Mouse (Mus musculus): ENCODE data around the gene Bcl9l.

Gene Bcl9l

DNA sequence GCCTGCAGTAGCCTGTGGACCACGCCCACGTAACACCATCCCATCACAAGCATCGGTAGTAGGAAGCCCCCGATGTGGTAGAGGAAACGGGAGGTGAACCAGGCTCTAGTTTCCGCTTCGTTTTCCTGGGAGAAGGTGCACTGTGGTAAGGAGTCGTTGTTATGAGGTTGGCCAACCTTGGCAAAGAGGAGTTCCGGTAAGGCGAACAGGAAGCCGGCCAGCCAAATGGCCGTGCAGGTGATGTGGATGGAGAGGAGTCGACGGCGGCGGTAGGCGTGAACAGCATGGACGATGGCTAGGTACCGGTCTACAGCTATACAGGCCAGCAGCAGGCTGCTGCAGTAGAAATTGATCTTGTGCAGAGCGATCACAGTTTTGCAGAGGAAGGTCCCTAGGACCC is 31.0 kb downstream of the Bcl9l start:
- DNase-seq, result no peak

DNA sequence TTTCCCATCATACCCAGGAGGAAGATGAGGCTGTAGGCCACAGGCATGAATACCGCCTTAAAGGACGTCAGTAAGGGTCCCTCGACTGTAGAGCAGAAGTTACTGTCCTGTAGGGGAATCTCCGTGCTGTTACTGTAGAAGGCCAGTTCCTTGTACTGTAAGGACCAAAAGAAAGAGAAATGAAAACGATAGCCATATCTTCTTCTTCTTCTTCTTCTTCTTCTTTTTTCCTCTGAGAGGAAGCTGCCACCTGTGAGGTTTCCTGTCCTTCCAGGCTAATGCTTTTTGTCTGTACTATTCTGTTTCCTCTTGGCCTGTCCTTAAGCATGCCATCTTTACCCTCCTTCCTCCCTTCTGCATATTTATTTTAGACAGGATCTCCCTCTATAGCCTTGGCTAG is 31.5 kb downstream of the Bcl9l start:
- no peak for DNase-seq

DNA sequence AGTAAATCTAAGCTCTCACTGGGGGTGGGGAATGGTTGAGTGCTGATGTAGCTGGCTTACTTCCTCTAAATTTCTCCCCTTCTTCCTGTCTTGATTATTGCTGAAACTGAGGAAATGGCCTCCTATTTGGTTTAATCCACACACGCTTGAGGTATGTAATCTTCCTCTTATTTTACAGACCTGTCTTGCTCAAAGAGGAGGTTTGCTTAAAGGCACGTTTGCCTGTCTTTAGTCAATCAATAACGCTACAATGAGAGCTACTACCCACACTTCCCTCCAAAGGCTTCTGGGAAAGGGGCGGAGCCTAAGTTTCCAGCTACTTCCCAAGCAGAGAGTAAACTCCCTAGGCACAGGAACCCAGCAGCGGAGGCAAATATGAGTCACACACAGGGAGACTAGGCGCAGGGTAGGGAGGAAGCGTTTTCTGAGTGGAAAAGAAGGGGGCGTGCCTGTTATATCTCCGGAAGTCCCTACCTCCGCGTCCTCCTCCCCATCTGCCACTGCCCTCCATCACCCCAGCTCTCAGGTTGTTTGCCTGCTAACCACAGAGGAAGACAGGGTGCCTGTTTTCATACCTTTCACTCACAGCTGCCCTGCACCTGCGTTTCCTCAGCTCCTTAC is 32.6 kb downstream of the Bcl9l start:
- peak; percentile 83 for DNase-seq

DNA sequence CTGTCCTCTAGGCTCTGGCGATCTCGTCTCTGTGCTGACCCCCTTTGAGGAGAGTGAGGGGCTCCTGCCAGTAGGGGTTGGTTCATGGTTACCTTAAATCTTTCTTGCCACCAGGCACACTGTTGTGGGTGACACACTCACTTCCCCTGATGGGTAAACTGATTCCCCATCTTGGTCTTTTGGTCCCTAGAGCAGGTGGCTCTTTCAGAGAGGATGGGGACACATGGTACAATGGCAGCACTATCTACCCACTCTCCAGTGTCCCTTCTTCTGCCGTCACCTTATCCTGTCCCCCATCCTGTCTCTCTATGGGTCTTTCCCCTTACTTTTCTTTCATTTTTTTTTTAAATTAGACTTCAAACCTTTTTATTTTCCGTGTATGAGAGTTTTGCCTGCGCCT is 33.3 kb downstream of the Bcl9l start:
- no peak for DNase-seq

- no peak for DNase-seq
Measured at GRCm38 (mm10) chr9:44517368-44517767, 34.7 kb downstream of the Bcl9l start.

- DNase-seq, result no peak
Measured at GRCm38 (mm10) chr9:44518068-44518467, 35.4 kb downstream of the Bcl9l start.

DNA sequence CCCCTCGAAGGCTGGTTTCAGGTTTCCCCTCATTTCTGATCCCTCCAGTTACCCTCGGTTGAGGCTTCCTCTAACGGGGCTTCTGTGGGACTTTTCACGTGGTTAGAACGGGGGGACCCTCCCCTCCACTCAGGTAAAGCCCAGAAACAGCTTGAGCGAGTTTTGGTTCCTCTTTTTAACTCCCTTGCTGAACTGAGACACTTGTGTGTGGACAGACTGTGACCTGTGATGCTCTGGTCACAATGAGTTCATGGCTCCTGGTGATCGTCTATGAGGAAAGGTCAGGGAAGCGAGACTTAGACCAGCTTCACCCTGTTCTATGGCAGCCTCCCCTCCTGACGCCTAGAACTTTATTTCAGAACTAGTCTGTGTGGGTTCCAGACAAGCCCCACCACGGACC is 39.3 kb downstream of the Bcl9l start:
- no peak for DNase-seq

- DNase-seq, result no peak
Measured at GRCm38 (mm10) chr9:44523686-44524085, 41.1 kb downstream of the Bcl9l start.

- DNase-seq, result no peak
Measured at GRCm38 (mm10) chr9:44524235-44524826, 41.7 kb downstream of the Bcl9l start.

DNA sequence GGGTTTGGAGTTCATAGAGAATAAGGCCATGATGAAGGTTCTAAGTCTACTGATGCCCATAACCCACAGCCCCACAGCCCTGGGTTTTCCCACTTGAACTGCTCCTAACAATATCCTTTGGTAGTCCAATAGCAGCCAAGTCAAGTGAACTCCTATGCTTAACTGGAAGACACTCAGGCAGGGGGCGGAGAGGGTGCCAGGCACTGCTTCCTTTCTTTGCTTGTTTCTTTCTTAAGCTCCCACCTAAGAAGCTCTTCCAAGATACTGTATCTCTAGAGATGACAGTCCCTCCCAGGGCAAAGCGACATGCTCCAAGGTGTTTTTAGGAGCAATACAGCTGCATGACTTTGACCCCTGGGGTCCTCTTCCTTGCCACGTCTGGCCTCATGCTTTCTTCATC is 42.4 kb downstream of the Bcl9l start:
- no peak for DNase-seq

GRCm38 (mm10) chr9:44525589-44525988 is 43.0 kb downstream of the Bcl9l start:
- no peak for DNase-seq

GRCm38 (mm10) chr9:44526337-44527112 is 43.9 kb downstream of the Bcl9l start:
- no peak for DNase-seq

- DNase-seq, result no peak
Measured at GRCm38 (mm10) chr9:44528340-44528739, 45.7 kb downstream of the Bcl9l start.

DNA sequence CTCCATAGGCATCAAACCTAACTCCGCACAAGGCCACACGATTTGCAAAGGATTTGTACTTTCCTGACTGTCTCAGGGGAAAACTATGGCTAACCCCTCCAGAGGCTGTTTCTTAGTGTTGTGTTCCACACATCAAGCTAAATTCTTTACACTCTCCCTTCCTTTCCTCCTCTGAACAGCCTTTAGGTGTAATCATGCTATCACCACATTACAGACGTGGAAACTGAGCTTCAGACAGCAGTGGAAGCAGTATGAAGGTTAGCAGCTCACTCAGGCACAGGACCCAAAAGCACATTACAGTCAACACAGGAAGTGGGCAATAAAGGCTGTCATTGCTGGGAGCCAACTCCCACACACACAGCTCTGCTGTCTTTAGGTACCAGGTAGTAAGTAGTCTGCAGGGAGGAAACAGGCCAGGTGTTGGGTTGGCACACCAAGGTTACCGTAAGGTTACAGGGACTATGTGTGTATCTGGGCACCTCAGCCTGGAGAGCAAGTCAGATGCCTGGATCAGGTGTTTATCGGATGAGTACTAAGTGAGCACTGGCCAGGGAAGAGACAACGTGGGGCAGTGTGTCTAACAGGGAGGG is 50.5 kb downstream of the Bcl9l start:
- DNase-seq, result no peak

GRCm38 (mm10) chr9:44537625-44538301 is 55.1 kb downstream of the Bcl9l start:
- DNase-seq, result no peak

- peak; percentile 23 for DNase-seq
Measured at GRCm38 (mm10) chr9:44539816-44540421, 57.3 kb downstream of the Bcl9l start.

- DNase-seq, result no peak
Measured at GRCm38 (mm10) chr9:44540676-44541075, 58.1 kb downstream of the Bcl9l start.

DNA sequence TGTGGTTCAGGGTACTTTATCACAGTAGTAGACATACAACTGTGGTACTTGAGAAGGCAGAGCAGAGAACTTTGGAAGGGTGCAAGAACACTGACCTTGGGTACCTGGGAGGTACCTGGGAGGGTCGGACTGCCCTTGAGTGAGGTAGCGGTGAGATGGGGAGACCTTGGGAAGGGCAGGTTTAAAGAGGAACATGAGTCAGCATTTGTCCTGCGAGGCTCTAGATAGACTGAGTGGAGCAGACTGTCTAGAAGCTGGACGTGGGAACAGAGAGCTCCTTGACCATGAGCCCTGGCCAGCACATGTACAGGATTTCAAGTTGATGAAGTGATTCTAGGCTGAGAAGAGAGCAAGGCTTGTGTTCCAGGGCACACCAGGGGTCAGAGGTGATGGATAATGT is 59.7 kb downstream of the Bcl9l start:
- no peak for DNase-seq

- no peak for DNase-seq
Measured at GRCm38 (mm10) chr9:44544986-44545385, 62.4 kb downstream of the Bcl9l start.

DNA sequence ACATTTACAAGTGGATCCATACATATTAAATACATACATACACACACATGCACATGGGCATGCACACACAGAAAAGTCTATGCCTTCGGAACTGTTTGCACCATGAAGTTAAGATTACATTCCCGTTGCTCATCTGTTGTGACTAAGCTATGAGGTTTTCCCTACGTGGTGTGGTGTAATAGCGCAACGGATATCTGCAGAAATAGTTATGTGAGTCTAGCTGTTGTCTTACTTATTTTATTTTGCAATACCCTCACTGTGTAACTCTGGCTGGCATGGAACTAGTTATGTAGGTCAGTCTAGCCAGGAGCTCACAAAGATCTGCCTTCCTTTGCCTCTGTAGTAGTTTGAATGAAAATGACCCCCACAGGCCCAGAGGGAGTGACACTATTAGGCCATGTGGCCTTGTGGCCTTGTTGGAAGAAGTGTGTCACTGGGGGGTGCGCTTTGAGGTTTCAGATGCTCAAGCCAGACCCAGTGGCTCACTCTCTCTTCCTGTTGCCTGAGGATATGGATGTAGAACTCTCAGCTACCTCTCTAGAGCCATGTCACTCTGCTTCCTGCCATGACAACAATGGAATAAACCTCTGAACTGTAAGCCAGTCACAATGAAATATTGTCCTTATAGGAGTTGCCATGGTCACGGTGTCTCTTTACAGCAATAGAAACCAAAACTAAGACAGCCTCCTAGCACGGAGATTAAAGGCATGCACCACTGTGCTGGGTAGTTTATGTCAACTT is 66.0 kb downstream of the Bcl9l start:
- no peak for DNase-seq

DNA sequence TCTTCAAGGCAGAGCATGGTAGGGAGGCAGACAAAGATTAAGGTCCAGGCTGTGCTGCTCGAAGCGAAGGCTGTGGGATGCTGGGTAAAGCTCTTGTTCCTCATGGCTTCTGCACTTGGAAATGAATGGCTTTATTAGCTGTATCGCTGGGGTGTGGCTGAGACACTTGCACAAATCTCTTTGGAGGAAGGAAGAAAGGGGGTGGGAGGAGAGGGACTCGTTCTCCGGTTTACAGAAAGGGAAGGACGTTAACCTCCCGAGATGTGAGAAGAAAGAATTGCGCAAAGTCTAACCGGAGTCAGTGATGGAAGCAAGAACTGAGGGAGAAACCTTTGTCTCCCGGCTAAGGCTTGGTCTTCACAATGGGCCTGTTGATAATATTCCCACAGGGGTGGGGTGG is 68.5 kb downstream of the Bcl9l start:
- DNase-seq, result no peak

GRCm38 (mm10) chr9:44552161-44552560 is 69.5 kb downstream of the Bcl9l start:
- no peak for DNase-seq

Data from kidney, adult 11 months (tissue).